ENCODE assay signal across 8 mouse cellular contexts in the genomic region with DNA sequence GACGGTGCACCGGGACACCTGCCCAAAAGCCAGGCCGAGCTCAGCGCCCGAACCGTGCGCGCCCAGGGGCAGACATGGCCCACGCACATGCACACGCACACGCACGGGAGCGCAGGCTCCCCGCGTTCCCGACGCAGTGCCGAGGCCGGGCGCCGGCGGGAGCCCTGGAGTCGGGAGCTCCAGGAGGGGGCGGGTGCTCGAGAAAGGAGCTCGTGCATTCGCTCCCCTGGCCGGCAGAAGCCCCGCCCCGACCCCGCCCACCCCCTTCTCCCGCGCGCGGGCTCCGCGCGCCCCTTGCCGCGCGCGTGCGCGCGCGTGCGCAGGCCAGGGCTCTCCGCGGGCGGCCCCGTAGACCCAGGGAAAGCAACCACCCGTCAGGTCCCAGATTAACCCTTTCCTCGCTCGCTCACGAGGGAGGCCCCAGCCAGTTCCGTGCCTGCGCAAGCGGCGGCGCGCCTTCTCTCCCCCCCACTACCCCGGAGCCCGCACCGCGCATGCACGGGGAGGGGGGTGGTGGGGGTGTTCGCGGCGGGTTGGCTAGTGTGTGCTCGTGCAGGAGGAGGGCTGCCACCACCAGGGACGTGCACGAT. TPM values are rescaled to one million over a fixed set of nuclear protein-coding genes. Genes with fewer than 3 reads are reported as not detected.
DNase-seq lines count a peak whose midpoint lies in the region; ATAC-seq and TF ChIP-seq lines count a peak whose summit lies in the region.

Gene Zbtb14, plus strand, starts transcription at position 540 of the 590 bp plus-strand sequence.

- DNase-seq in 3134 (ENCODE audit: extremely low read depth, insufficient read length, low spot score), result peak; percentile 95
- peak; percentile 94 to 96 for DNase-seq in adrenal gland, postnatal 36 days
- peak; percentile 92 to 96 for DNase-seq in heart, adult 18-20 months
- DNase-seq in kidney, adult 2 months, result peak; percentile 96
- DNase-seq in spleen, adult 2 months (ENCODE audit: low read depth in 1 of 2, low spot score in 2 of 2), result peak; percentile 86 to 92

- peaks cover 15% of the 10 kb centered on the region for H3K4me1 ChIP-seq in embryonic facial prominence, embryonic 13.5 days
- H3K4me1 ChIP-seq in kidney, adult 2 months (ENCODE audit: control insufficient read depth, insufficient read depth, low read length), result peaks cover 7% of the 10 kb centered on the region
- H3K4me1 ChIP-seq in limb, embryonic 12.5 days (replicated peaks), result peaks cover 18% of the 10 kb centered on the region
- peaks cover 21% of the 10 kb centered on the region for H3K4me1 ChIP-seq in midbrain, embryonic 15.5 days
- no peaks in the 10 kb centered on the region; the same call in none of the 2 replicates for H3K4me1 ChIP-seq in spleen, adult 2 months (ENCODE audit: control insufficient read depth, insufficient read depth, insufficient read length)

- peaks cover 14% of the 10 kb centered on the region for H3K36me3 ChIP-seq in embryonic facial prominence, embryonic 13.5 days
- H3K36me3 ChIP-seq in kidney, adult 2 months (ENCODE audit: control insufficient read depth, insufficient read depth, low read length), result peaks cover 3% of the 10 kb centered on the region
- peaks cover 14% of the 10 kb centered on the region for H3K36me3 ChIP-seq in limb, embryonic 12.5 days
- peaks cover 5% of the 10 kb centered on the region; the same call in 1 of the 2 replicates for H3K36me3 ChIP-seq in midbrain, embryonic 15.5 days (replicated peaks)
- peaks cover 4% of the 10 kb centered on the region for H3K36me3 ChIP-seq in spleen, adult 2 months (ENCODE audit: control insufficient read depth, insufficient read depth, low read length)

- no peaks in the 10 kb centered on the region for H3K9me3 ChIP-seq in embryonic facial prominence, embryonic 13.5 days
- H3K9me3 ChIP-seq in limb, embryonic 12.5 days, result no peaks in the 10 kb centered on the region
- H3K9me3 ChIP-seq in midbrain, embryonic 15.5 days, result no peaks in the 10 kb centered on the region

- under 1% methylated on average over 52 of the region's 72 CpGs for WGBS in embryonic facial prominence, embryonic 13.5 days
- WGBS in kidney, adult 2 months, result under 1% methylated on average over 62 of the region's 72 CpGs
- 1% methylated on average over 41 of the region's 72 CpGs for WGBS in limb, embryonic 12.5 days
- under 1% methylated on average over 69 of the region's 72 CpGs for WGBS in midbrain, embryonic 15.5 days
- 1% methylated on average over 66 of the region's 72 CpGs for WGBS in spleen, adult 2 months

- no peaks in the 10 kb centered on the region for H3K27me3 ChIP-seq in embryonic facial prominence, embryonic 13.5 days
- H3K27me3 ChIP-seq in kidney, adult 2 months (replicated peaks; ENCODE audit: control insufficient read depth, insufficient read depth, low read length), result no peaks in the 10 kb centered on the region
- H3K27me3 ChIP-seq in limb, embryonic 12.5 days, result no peaks in the 10 kb centered on the region
- H3K27me3 ChIP-seq in midbrain, embryonic 15.5 days (replicated peaks), result no peaks in the 10 kb centered on the region
- no peaks in the 10 kb centered on the region for H3K27me3 ChIP-seq in spleen, adult 2 months (ENCODE audit: control insufficient read depth, insufficient read depth, low read length)

- H3K27ac ChIP-seq in embryonic facial prominence, embryonic 13.5 days, result peak within 1 kb of the TSS; percentile 100
- peak within 1 kb of the TSS; percentile 95 for H3K27ac ChIP-seq in kidney, adult 2 months (ENCODE audit: insufficient read depth, low read depth, low read length)
- peak within 1 kb of the TSS; percentile 99 for H3K27ac ChIP-seq in limb, embryonic 12.5 days
- peak within 1 kb of the TSS; percentile 100 for H3K27ac ChIP-seq in midbrain, embryonic 15.5 days
- peak within 1 kb of the TSS; percentile 96 for H3K27ac ChIP-seq in spleen, adult 2 months (ENCODE audit: insufficient read depth, low read length)

- TF ChIP-seq POLR2A in kidney, adult 2 months (IDR thresholded peaks at IDR 0.05; ENCODE audit: low read depth, low read length), result peak; percentile 11
- TF ChIP-seq POLR2A in spleen, adult 2 months (IDR thresholded peaks at IDR 0.05; ENCODE audit: low read depth, low read length), result 0 out of 2 replicates have a peak, but pooled peaks have one; percentile 15

- 0 out of 2 replicates have a peak, but pooled peaks have one; percentile 1 for TF ChIP-seq CTCF in kidney, adult 2 months (conservative IDR thresholded peaks at IDR 0.05; ENCODE audit: insufficient read depth, insufficient read length, low read depth, low read length)
- TF ChIP-seq CTCF in spleen, adult 2 months (IDR thresholded peaks at IDR 0.05; ENCODE audit: extremely low read depth, insufficient read depth, insufficient read length, insufficient replicate concordance), result no peak

- peak within 1 kb of the TSS; percentile 91 for H3K4me2 ChIP-seq in embryonic facial prominence, embryonic 13.5 days
- peak within 1 kb of the TSS; percentile 89 for H3K4me2 ChIP-seq in limb, embryonic 12.5 days
- H3K4me2 ChIP-seq in midbrain, embryonic 15.5 days, result peak within 1 kb of the TSS; percentile 84

- peak within 1 kb of the TSS; percentile 89 for H3K9ac ChIP-seq in embryonic facial prominence, embryonic 13.5 days
- H3K9ac ChIP-seq in limb, embryonic 12.5 days (replicated peaks), result peak within 1 kb of the TSS; percentile 92
- H3K9ac ChIP-seq in midbrain, embryonic 15.5 days, result peak within 1 kb of the TSS; percentile 96

- H3K4me3 ChIP-seq in embryonic facial prominence, embryonic 13.5 days, result peak within 1 kb of the TSS; percentile 78
- peak within 1 kb of the TSS; percentile 94 for H3K4me3 ChIP-seq in kidney, adult 2 months (ENCODE audit: insufficient read depth, low read depth, low read length)
- H3K4me3 ChIP-seq in limb, embryonic 12.5 days (replicated peaks), result peak within 1 kb of the TSS; percentile 80
- H3K4me3 ChIP-seq in midbrain, embryonic 15.5 days, result peak within 1 kb of the TSS; percentile 91
- peak within 1 kb of the TSS; percentile 95 for H3K4me3 ChIP-seq in spleen, adult 2 months (ENCODE audit: extremely low read depth, insufficient read depth, insufficient read length)

- peak; percentile 94 for ATAC-seq in embryonic facial prominence, embryonic 13.5 days (ENCODE audit: insufficient number of reproducible peaks, insufficient read depth, low FRiP score, low TSS enrichment, low read depth)
- ATAC-seq in limb, embryonic 12.5 days (ENCODE audit: insufficient number of reproducible peaks, insufficient read depth, low FRiP score, low TSS enrichment, low read depth), result peak; percentile 93
- peak; percentile 85 for ATAC-seq in midbrain, embryonic 15.5 days (replicated peaks)

RNA-seq across cellular contexts. Expression of gene Zbtb14, which starts in this region (rescaled TPM):
- 10 to 100 TPM; 14.5 to 17.4 TPM for total RNA-seq in adrenal gland, postnatal 36 days (2021)
- 24.4 and 29.3 TPM in 2 replicates for polyA plus RNA-seq in embryonic facial prominence, embryonic 13.5 days (2015; fragmentation: Nextera tagmentation; extraction: Ambion mirVana)
- total RNA-seq in heart, adult 18-20 months (2021), result 1 to 10 TPM; 8.2 to 8.6 TPM
- polyA plus RNA-seq in kidney, adult 2 months (2012; rRNA removed), result 4.8 and 5.2 TPM in 2 replicates
- polyA plus RNA-seq in limb, embryonic 12.5 days (2016; fragmentation: Nextera tagmentation; extraction: Ambion mirVana), result 31.1 and 32.1 TPM in 2 replicates
- polyA plus RNA-seq in midbrain, embryonic 15.5 days (2015; fragmentation: Nextera tagmentation; extraction: Ambion mirVana), result 31.3 and 34.8 TPM in 2 replicates
- 2.6 and 2.7 TPM in 2 replicates for polyA plus RNA-seq in spleen, adult 2 months (2012; rRNA removed)

Comparison
In these comparisons a context has a peak if more than half of its experiments do, and no peak if none do; other contexts are left out.
1. Peak in every context shown above with its lines: DNase-seq, ATAC-seq, H3K4me3 ChIP-seq and H3K27ac ChIP-seq.